Mouse (Mus musculus) heart, adult 10 weeks (tissue): ENCODE measurements around the gene Mcub. TPM values are rescaled to one million over a fixed set of nuclear protein-coding genes. Genes with fewer than 3 reads are reported as not detected.

Experiments
- polyA plus RNA-seq: library from polyadenylated mRNA; stranded (reverse); fragments of 350-450 nt; fragmentation: Illumina TruSeq; extraction: RNeasy Lipid Tissue Mini Kit (QIAGEN cat#74804); gene quantifications from one replicate; pipeline ENCODE4 v1.2.3, GENCODE M21; 2014; ENCODE audit warnings: low read depth, low replicate concordance

Gene Mcub
- polyA plus RNA-seq, result 4.5 TPM

GRCm38 (mm10) chr3:129969432-129970395 lies at the start of gene Mcub:
Gene Mcub, minus strand, starts transcription at chr3:129970206.

GRCm38 (mm10) chr3:129901271-129901809 lies 68.7 kb downstream of the Mcub start, which contains the start of gene Casp6:
Gene Casp6, plus strand, starts transcription at chr3:129901425.

GRCm38 (mm10) chr3:129878405-129879021 lies 91.5 kb downstream of the Mcub start, which contains the start of gene Pla2g12a:
Gene Pla2g12a, plus strand, starts transcription at chr3:129878606.

Other genes with a start within 250 kb of the Mcub start
- gene Egf, start 214.9 kb downstream of the Mcub start, polyA plus RNA-seq, result 7.9 TPM
- not detected for gene Lrit3, start 166.2 kb downstream of the Mcub start, polyA plus RNA-seq
- not detected for gene Rrh, start 147.6 kb downstream of the Mcub start, polyA plus RNA-seq
- 20.3 TPM for gene Gar1, start 138.8 kb downstream of the Mcub start, polyA plus RNA-seq
- gene Cfi, start 134.3 kb downstream of the Mcub start, polyA plus RNA-seq, result 0.50 TPM
- gene Pla2g12a, start 91.6 kb downstream of the Mcub start, polyA plus RNA-seq, result 65.2 TPM
- gene Casp6, start 68.8 kb downstream of the Mcub start, polyA plus RNA-seq, result 14.2 TPM
- 34.0 TPM for gene Sec24b, start 91.3 kb upstream of the Mcub start, polyA plus RNA-seq
- 0.26 TPM for gene Col25a1, start 161.3 kb upstream of the Mcub start, polyA plus RNA-seq